ENCODE assay signal across 14 mouse cellular contexts in the genomic region with DNA sequence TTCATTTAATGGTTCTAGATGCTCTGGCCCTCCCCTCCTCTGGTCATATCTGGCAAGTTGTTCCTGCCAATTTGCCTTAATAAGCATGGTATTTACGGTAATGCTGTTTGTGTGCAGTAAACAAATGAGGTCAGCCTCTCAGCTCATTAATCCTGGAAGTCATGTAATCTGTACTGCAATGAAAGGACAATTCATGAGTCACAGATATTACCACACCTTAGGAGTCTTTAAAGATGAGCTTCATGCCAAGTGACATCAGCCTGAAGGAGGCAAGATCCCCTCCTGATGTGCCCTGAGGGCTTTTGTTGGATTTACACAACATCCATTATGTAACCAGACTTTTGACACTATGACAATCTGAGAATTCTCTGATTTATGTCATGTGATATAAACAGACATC. TPM values are rescaled to one million over a fixed set of nuclear protein-coding genes. Genes with fewer than 3 reads are reported as not detected.
DNase-seq lines count a peak whose midpoint lies in the region; ATAC-seq and TF ChIP-seq lines count a peak whose summit lies in the region.
"Had no signal": no experiment of that assay in that cellular context is flagged by ENCODE, and none has a peak within 500 bp of the region (broad histone marks: within the 10 kb centered on the region; RNA-seq: fewer than 3 reads in every experiment).

No protein-coding gene starts in this region.

- no peak overlapping the region for H3K4me3 ChIP-seq in heart, adult 2 months
- H3K4me3 ChIP-seq in heart, embryonic 12.5 days, result no peak overlapping the region
- no peak overlapping the region for H3K4me3 ChIP-seq in limb, embryonic 10.5 days
- H3K4me3 ChIP-seq: kidney, embryonic 15.5 days had no signal

- no peak for DNase-seq in heart, adult 2 months
- DNase-seq in adipocyte (ENCODE audit: low spot score), result peak; percentile 51
- DNase-seq in limb, embryonic 10.5 days (ENCODE audit: low spot score), result no peak
- DNase-seq in lung, postnatal 25 days (ENCODE audit: low spot score), result peak; percentile 41
- no peak for DNase-seq in testis, postnatal 14 days (ENCODE audit: low spot score)
- no peak for DNase-seq in kidney, adult 11 months
- no peak for DNase-seq in ovary, adult 18-20 months (ENCODE audit: low spot score)
- DNase-seq: cerebellum, adult 9-10 months; liver; right cerebral cortex, postnatal 4 days had no signal

- no peak for TF ChIP-seq POLR2A in heart, adult 2 months (IDR thresholded peaks at IDR 0.05; ENCODE audit: insufficient read depth, low read depth, low read length)

- WGBS in heart, adult 2 months, result 76% methylated on average over 1 of the region's 1 CpGs
- 87% methylated on average over 1 of the region's 1 CpGs for WGBS in heart, embryonic 12.5 days
- WGBS in limb, embryonic 10.5 days, result 88% methylated on average over 1 of the region's 1 CpGs

- H3K27me3 ChIP-seq in heart, adult 2 months (ENCODE audit: control insufficient read depth, insufficient read depth, low read length), result no peaks in the 10 kb centered on the region
- H3K27me3 ChIP-seq in heart, embryonic 12.5 days (replicated peaks), result peaks cover 7% of the 10 kb centered on the region; the same call in 1 of the 2 replicates
- H3K27me3 ChIP-seq in limb, embryonic 10.5 days (ENCODE audit: low read depth, poor library complexity, severe bottlenecking), result peaks cover 16% of the 10 kb centered on the region

- no peak for TF ChIP-seq CTCF in heart, adult 2 months (IDR thresholded peaks at IDR 0.05)

- peaks cover 7% of the 10 kb centered on the region for H3K4me1 ChIP-seq in heart, adult 2 months (ENCODE audit: control insufficient read depth, insufficient read depth, low read length)
- H3K4me1 ChIP-seq in heart, embryonic 12.5 days (replicated peaks), result no peaks in the 10 kb centered on the region; the same call in 1 of the 2 replicates
- peaks cover 20% of the 10 kb centered on the region for H3K4me1 ChIP-seq in limb, embryonic 10.5 days

- H3K9me3 ChIP-seq in heart, embryonic 12.5 days (replicated peaks), result no peaks in the 10 kb centered on the region
- no peaks in the 10 kb centered on the region for H3K9me3 ChIP-seq in limb, embryonic 10.5 days (replicated peaks)
- H3K9me3 ChIP-seq: kidney, embryonic 15.5 days had no signal

- no peaks in the 10 kb centered on the region for H3K79me2 ChIP-seq in heart, adult 2 months (replicated peaks; ENCODE audit: control insufficient read depth, insufficient read depth, low read length)

- no peak for TF ChIP-seq EP300 in heart, adult 2 months (IDR thresholded peaks at IDR 0.05; ENCODE audit: insufficient read depth, low read depth, low read length)

- H3K27ac ChIP-seq in heart, adult 2 months, result peak overlapping the region; percentile 70
- H3K27ac ChIP-seq in heart, embryonic 12.5 days (ENCODE audit: poor library complexity, severe bottlenecking), result no peak overlapping the region
- peak overlapping the region; percentile 80 for H3K27ac ChIP-seq in limb, embryonic 10.5 days
- H3K27ac ChIP-seq: kidney, embryonic 15.5 days had no signal

- no peaks in the 10 kb centered on the region for H3K36me3 ChIP-seq in heart, adult 2 months (ENCODE audit: control insufficient read depth, insufficient read depth, low read length)
- H3K36me3 ChIP-seq in heart, embryonic 12.5 days, result no peaks in the 10 kb centered on the region
- H3K36me3 ChIP-seq in limb, embryonic 10.5 days, result no peaks in the 10 kb centered on the region
- H3K36me3 ChIP-seq: kidney, embryonic 15.5 days had no signal

- no peak overlapping the region for H3K9ac ChIP-seq in heart, adult 2 months (ENCODE audit: low read depth, low read length)
- H3K9ac ChIP-seq in heart, embryonic 12.5 days, result no peak overlapping the region
- H3K9ac ChIP-seq: kidney, embryonic 15.5 days had no signal

- intact Hi-C loops in heart, adult 2 months (cut with DNase I), result no loop called here

- H3K4me2 ChIP-seq in heart, embryonic 12.5 days, result no peak overlapping the region
- H3K4me2 ChIP-seq: kidney, embryonic 15.5 days; midbrain, embryonic 11.5 days had no signal

- ATAC-seq in heart, embryonic 12.5 days (ENCODE audit: insufficient number of reproducible peaks, low FRiP score), result no peak
- ATAC-seq: forebrain, embryonic 14.5 days had no signal

RNA-seq across cellular contexts. Expression of a gene that starts 6.6 kb away (rescaled TPM):
- total RNA-seq in heart, adult 2 months (2021), result 10 to 100 TPM in 1 of 2 experiments, 1 to 10 TPM in 1; 9.0 to 14.2 TPM
- 3.6 and 9.7 TPM in 2 replicates for polyA plus RNA-seq in heart, adult 2 months (2012; rRNA removed)
- 2.3 and 3.1 TPM in 2 replicates for polyA plus RNA-seq in heart, embryonic 12.5 days (2016; fragmentation: Nextera tagmentation; extraction: Ambion mirVana)
- polyA plus RNA-seq in limb, embryonic 10.5 days (2016; fragmentation: Nextera tagmentation; extraction: Ambion mirVana), result 0.64 and 0.98 TPM in 2 replicates

RNA-seq across cellular contexts. Expression of a gene that starts 42.2 kb away (rescaled TPM):
- under 1 TPM; 0.63 to 0.70 TPM for total RNA-seq in heart, adult 2 months (2021)
- polyA plus RNA-seq in heart, adult 2 months (2012; rRNA removed), result 0.57 and 0.79 TPM in 2 replicates
- polyA plus RNA-seq in heart, embryonic 12.5 days (2016; fragmentation: Nextera tagmentation; extraction: Ambion mirVana), result 0.95 and 2.1 TPM in 2 replicates
- polyA plus RNA-seq in limb, embryonic 10.5 days (2016; fragmentation: Nextera tagmentation; extraction: Ambion mirVana), result 1.6 and 3.2 TPM in 2 replicates

RNA-seq across cellular contexts. Expression of a gene that starts 42.4 kb away (rescaled TPM):
- total RNA-seq in heart, adult 2 months (2021), result 1 to 10 TPM in 1 of 2 experiments, under 1 TPM in 1; 0.97 to 1.1 TPM
- polyA plus RNA-seq in heart, adult 2 months (2012; rRNA removed), result 0.49 and 1.1 TPM in 2 replicates
- polyA plus RNA-seq in heart, embryonic 12.5 days (2016; fragmentation: Nextera tagmentation; extraction: Ambion mirVana), result 3.9 and 5.4 TPM in 2 replicates
- polyA plus RNA-seq in limb, embryonic 10.5 days (2016; fragmentation: Nextera tagmentation; extraction: Ambion mirVana), result 9.4 and 9.6 TPM in 2 replicates

Comparison
In these comparisons a context has a peak if more than half of its experiments do, and no peak if none do; other contexts are left out.
1. DNase-seq: peak in adipocyte (single experiment) and lung, postnatal 25 days (single experiment); none in heart, adult 2 months (0 of 2), limb, embryonic 10.5 days (single experiment), testis, postnatal 14 days (single experiment), kidney, adult 11 months (single experiment) and ovary, adult 18-20 months (single experiment).